Mouse (Mus musculus) heart, postnatal 0 days (tissue): ENCODE data around the gene Ntm.

Source experiments
- CTCF ChIP-seq: IDR thresholded peaks from 2 replicates; pipeline ENCODE4 v1.5.1; 2016; ENCODE audit warnings: antibody characterized with exemption, control low read depth, low read depth
- EP300 ChIP-seq: IDR thresholded peaks from 2 replicates; pipeline ENCODE4 v1.6.1; 2016; ENCODE audit warnings: antibody characterized with exemption, low read depth

DNA sequence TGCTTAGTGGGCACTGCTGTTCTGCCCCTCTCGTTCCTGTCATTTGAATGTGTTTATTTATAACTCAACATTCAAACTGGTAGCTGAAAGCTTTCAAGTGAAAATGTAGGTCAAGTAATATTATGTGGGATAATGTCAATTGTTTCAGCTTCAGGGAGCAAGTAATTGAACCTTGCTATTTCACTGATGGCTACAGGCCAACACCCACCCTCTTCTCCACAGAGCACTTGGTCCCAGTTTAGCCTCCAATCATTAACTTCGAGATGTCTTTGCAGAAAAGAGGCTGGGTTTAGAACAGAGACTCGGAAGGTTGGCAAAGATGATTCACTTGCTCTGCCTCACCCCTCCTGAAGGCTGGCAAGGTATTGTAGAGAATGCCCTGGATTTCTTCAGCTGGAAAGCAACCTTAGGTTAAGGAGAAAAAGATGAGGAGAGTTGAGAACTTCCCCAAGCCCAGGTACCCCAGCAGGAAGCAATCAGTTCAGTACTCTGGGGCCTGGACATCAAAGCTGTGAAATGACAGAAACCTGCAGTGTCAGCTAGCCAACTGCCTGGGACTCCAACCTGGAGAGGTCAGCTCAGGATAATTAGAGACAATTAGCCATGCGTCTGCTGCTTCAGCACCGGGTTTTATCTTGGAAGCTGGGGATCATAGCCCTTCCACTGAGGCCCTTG, 741.9 kb downstream of the Ntm start:
- TF ChIP-seq CTCF = no peak
- no peak for TF ChIP-seq EP300
